Mouse (Mus musculus) lung, postnatal 36 days (tissue): ENCODE results near the gene Cc2d1a.
A peak's percentile ranks its signal among the peaks of the same experiment; 100 is the strongest.

Source experiments
- DNase-seq: peaks from one replicate; pipeline ENCODE4 v3.0.0; 2022; ENCODE audit warnings: mixed read lengths

Cc2d1a gene

DNA sequence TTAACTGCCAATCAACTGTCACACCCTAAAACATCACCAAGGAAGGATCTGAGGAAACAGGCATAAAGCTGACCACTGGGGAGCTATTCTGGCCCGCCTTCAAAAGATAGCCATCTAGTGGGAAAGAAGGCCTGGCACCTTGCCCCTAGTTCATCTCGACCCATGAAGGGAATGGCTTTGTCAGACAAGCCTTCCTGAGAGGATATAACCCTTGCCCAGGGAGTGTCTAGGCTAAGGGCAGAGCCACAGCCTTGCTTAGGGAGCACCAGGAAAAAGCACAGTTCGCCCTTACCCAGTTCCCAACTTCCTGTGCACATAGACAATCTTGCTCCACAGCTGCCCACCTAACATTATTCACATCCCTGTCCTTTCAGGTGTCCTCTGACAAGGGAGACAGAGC lies 44.1 kb downstream of the Cc2d1a start:
- DNase-seq: peak; percentile 44

DNA sequence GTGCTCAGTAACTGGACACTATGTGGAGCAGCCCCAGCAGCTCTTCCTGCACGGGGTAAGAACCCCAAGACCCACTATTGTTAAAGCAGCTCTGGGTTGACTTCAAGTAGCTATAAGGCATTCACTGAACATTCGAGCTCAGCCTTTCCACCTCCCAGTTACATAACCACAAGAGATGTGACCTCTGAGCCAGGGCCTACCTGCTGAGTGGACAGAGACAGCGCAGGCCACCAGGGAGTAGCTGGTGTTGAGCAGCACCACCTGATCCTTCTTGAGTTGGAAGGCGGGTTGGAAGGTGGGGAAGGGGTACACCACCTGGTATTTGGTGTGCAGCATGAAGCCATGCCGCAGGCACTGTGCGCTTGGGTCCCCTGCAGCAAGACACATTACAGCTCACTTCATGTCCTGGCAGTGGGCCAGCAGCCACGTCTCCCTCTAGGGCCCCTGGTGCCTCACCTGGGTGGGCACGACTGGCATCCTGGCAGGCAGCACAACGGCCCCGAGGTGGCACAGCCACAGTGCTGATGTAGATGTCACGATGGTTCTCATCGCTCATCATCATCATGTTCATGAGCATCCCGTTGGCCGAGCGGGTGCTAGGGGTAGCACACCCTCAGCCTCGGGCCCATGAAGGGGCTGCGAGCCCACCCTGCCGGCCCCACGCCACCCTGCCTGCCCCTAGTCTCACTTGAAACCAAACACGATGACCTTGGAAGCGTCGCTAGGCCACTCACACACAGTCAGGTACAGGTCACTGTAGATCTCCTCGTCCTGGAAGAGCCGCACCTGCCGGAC lies 46.1 kb downstream of the Cc2d1a start:
- no peak for DNase-seq

DNA sequence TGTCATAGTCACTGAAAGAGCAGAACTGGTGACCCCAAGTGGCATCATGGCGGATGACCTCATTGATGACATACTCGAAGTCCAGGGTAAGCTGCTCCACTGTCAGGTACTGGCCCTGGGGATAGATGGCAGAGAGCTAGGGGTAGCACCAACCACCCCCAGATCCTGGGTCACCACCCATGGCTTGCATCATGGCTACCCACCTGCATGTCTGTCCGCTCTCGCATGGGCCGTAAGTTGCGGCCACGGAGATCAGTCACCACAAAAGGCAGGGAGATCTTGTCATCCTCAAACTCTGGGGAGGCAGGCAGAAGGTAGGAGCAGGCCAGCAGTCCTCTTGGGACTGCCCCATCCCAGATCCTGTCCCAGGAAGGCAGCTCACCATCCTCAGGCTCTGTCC lies 49.4 kb downstream of the Cc2d1a start:
- DNase-seq: no peak

DNA sequence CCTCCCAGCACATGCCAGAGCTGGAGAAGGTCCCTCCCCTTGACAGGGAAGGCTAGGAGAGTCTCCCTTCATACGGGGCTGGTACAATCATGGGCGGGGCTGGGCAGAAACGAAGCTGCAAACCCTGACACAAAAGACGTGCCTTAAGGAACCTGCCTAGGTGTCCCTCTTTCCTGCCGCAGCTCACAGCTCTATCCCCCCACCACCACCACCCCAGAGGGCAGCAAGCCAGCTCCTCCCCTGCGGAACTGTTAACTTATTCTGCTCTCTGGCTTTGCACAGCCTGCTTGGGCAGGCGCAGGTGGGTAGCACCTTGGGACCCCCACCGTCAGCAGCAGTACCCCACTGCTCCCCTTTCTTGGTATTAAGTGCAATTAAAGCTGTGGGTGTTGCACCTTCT lies 51.7 kb downstream of the Cc2d1a start:
- DNase-seq: no peak

DNA sequence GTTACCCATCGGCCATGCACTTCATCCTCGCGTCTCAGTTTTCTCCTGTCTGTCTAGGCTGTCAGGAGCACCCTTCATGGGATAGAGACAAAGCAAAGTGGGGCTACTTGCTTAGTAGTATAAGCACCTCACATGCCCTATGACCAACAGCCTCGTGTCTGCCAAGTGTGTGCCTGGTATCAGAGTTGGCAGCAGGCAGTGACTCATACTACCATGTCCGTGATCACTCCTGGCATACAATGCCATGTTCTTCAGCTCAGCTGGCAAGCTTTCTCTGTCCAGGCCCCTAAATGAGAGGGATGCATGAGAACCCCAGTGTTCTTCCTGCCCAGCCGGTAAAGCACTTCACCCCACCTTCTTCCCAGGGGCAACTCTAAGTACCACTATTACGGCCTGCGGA lies 57.2 kb downstream of the Cc2d1a start:
- no peak for DNase-seq

GRCm38 (mm10) chr8:84089277-84089676 lies 58.5 kb downstream of the Cc2d1a start:
- no peak for DNase-seq

- no peak for DNase-seq
These were observed 59.9 kb downstream of the Cc2d1a start for GRCm38 (mm10) chr8:84087821-84088220.

GRCm38 (mm10) chr8:84087156-84087555 lies 60.6 kb downstream of the Cc2d1a start:
- no peak for DNase-seq

GRCm38 (mm10) chr8:84084341-84085115 lies 63.2 kb downstream of the Cc2d1a start:
- no peak for DNase-seq

DNA sequence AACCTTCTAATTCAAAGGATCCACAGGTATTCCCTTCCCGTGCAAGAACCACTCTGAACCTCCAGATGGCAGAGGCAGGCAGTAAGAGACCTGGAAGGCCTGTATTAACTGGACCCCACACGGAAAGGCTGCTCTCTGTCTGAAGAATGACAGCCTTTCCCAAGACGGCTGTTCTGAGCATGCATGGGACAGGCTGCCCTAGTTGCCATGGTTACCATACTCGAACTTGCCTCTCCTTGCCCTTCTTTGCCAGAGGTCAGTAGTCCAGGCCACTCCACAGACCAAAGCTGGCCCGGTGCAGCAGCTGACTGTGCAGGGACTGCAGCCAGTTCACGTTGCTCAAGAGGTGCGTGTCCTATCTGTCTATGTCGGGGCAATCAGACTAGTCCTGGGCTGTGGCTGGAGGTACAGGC lies 63.9 kb downstream of the Cc2d1a start:
- DNase-seq: peak; percentile 47
